Mouse (Mus musculus) forebrain, embryonic 12.5 days (tissue): ENCODE data around the gene Gm10272. TPM values are rescaled to one million over a fixed set of nuclear protein-coding genes. Genes with fewer than 3 reads are reported as not detected.
"Not testable (repeated sequence)": the region's sequence is repeated elsewhere in the genome, so short reads cannot be mapped to it uniquely, and the experiment has no call there.

ENCODE experiments used
- ATAC-seq: fragments of 200-750 bp; cut with Nextera tagmentation; 2 replicates; pipeline ENCODE4 v1.8.0; 2017; ENCODE audit warnings: moderate TSS enrichment; ENCODE audit not compliant: low FRiP score
- H3K27ac ChIP-seq: fragments of 300-500 bp; sonication (generic); 2 replicates; pipeline ENCODE4 v1.5.1; 2016; ENCODE audit warnings: mild to moderate bottlenecking
- H3K27me3 ChIP-seq: fragments of 300-500 bp; sonication (generic); 2 replicates; pipeline ENCODE4 v1.6.1; 2016; ENCODE audit warnings: mild to moderate bottlenecking
- H3K36me3 ChIP-seq: fragments of 300-500 bp; sonication (generic); replicated peaks from 2 replicates; pipeline ENCODE4 v1.6.1; 2016; ENCODE audit warnings: mild to moderate bottlenecking
- H3K4me1 ChIP-seq: fragments of 300-500 bp; sonication (generic); 2 replicates; pipeline ENCODE4 v1.6.1; 2016
- H3K4me2 ChIP-seq: fragments of 300-500 bp; sonication (generic); 2 replicates; pipeline ENCODE4 v1.6.1; 2016; ENCODE audit warnings: mild to moderate bottlenecking, moderate library complexity
- H3K4me3 ChIP-seq: fragments of 300-500 bp; sonication (generic); replicated peaks from 2 replicates; pipeline ENCODE4 v1.5.1; 2016; ENCODE audit warnings: mild to moderate bottlenecking
- H3K9ac ChIP-seq: fragments of 300-500 bp; sonication (generic); 2 replicates; pipeline ENCODE4 v1.6.1; 2016; ENCODE audit warnings: mild to moderate bottlenecking
- H3K9me3 ChIP-seq: fragments of 300-500 bp; sonication (generic); 2 replicates; pipeline ENCODE4 v1.6.1; 2016
- whole genome bisulfite sequencing: fragments of 180-500 bp; shearing (Covaris S2); methylation state at CpG from one replicate; pipeline ENCODE4 v1.1.7; 2016; 5-methylcytosine and 5-hydroxymethylcytosine counted together
- polyA plus RNA-seq: library from polyadenylated mRNA; unstranded; fragments of >200 nt; fragmentation: Nextera tagmentation; extraction: Ambion mirVana; gene quantifications from 2 replicates; pipeline ENCODE4 v1.2.1, GENCODE M21; 2016

Gene Gm10272
- polyA plus RNA-seq, 1 experiment from 2014 or later = not detected

DNA sequence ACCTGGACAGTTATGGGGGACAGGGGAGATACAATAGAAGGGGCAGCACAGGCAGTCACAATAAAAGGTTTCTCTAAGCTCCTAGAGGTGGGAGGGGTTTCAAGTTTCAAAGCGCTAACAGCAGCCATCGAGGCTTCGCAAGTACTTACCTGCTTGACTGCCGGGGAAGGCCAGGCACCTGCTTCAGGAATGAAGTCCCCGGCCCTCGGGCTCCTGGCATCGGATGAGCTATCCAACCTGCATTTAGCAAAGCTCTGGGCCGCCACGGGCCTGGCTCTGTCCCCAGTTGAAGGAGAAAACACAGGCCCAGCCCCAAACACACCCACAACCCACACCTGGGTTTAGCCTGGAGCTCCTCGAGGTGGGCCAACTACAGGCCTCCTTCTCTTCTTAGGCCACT, 19.4 kb upstream of the Gm10272 start:
- H3K27me3 ChIP-seq = peaks cover 45% of the 10 kb centered on the region
- H3K4me2 ChIP-seq = no peak overlapping the region
- peaks cover 31% of the 10 kb centered on the region for H3K4me1 ChIP-seq
- H3K9me3 ChIP-seq = no peaks in the 10 kb centered on the region
- ATAC-seq = no peak
- no peaks in the 10 kb centered on the region for H3K36me3 ChIP-seq
- no peak overlapping the region for H3K9ac ChIP-seq
- no peak overlapping the region for H3K4me3 ChIP-seq
- no peak overlapping the region for H3K27ac ChIP-seq
- WGBS = 24% methylated on average over 10 of the region's 10 CpGs

DNA sequence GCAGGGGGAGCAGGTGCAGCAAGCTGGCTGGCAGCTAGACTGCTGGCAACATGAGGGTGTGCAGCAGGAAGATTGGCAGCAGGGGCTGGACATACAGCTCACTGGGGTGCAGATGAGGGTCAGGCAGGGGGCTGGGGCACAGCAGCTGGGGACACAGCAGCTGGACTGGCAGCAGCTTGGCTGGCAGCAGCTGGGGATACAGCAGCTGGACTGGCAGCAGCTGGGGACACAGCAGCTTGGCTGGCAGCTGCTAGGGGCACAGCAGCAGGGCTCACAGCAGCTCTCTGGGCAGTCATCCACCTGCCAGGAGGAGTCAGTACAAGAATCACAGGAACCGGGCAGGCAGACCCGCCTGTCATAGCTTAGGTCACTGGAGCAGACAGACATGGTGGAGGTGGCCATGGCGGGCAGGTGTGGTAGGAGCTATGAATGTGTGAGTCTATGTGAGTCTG, 16.0 kb upstream of the Gm10272 start, which contains the start of gene Gm19402:
Gene Gm19402 (minus strand): TSS at position 402 of the 452 bp plus-strand sequence.
- Histone ChIP-seq H3K27ac (peak within 1 kb of the TSS; percentile 36; the same call in 1 of the 2 replicates), H3K27me3 (peaks cover 25% of the 10 kb centered on the region), H3K4me1 (peaks cover 22% of the 10 kb centered on the region)
- not testable (repeated sequence) for H3K9ac ChIP-seq, H3K4me2 ChIP-seq, ATAC-seq, H3K9me3 ChIP-seq, H3K36me3 ChIP-seq, H3K4me3 ChIP-seq
- 62% methylated on average over 3 of the region's 3 CpGs for WGBS

DNA sequence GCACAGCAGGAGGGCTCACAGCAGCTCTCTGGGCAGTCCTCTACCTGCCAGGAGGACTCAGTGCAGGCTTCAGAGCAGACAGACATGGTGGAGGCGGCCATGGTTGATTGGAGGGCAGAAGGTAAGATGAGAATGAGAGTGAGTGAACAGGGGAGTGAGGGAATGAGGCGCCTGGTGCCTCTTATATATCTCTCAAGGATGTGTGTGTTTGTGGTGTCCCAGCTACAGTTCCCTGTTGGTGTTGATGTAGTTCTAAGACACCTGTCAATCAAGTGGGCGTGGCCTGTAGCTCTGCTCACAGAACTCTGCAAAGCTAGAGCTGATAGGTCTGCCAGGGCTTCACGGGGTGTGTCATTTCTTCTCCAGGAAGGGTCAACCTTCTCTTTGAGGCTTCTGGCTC, 9.3 kb upstream of the Gm10272 start, which contains the start of gene Gm9508:
Gene Gm9508 (minus strand): TSS at position 101 of the 400 bp plus-strand sequence.
- Histone ChIP-seq H3K9me3 (no peaks in the 10 kb centered on the region), H3K36me3 (no peaks in the 10 kb centered on the region), H3K4me1 (no peaks in the 10 kb centered on the region; the same call in 1 of the 2 replicates), H3K9ac (no peak within 1 kb of the TSS), H3K4me3 (no peak within 1 kb of the TSS), H3K27ac (no peak within 1 kb of the TSS), H3K4me2 (no peak within 1 kb of the TSS), H3K27me3 (no peaks in the 10 kb centered on the region)
- WGBS = 36% methylated on average over 4 of the region's 4 CpGs
- ATAC-seq = no peak

DNA sequence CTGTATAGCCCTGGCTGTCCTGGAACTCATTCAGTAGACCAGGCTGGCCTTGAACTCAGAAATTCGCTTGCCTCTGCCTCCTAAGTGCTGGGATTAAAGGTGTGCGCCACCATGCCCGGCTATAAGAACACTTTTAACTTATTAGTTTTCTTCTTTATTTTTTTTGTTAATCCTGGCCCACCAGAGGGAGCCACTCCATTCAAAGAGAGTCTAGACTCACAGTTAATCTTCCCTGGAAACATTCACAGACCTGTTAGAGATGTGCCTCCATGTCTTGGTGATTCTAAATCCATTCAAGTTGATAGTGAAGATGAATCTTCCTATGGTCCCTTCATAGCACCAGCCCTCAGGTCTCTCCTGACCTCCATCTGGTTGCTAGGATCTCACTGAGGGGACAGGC, 3.4 kb downstream of the Gm10272 start:
- Histone ChIP-seq H3K4me3 (no peak overlapping the region), H3K27ac (no peak overlapping the region), H3K9ac (no peak overlapping the region), H3K9me3 (peaks cover 19% of the 10 kb centered on the region; the same call in 1 of the 2 replicates), H3K27me3 (no peaks in the 10 kb centered on the region), H3K36me3 (no peaks in the 10 kb centered on the region), H3K4me1 (no peaks in the 10 kb centered on the region), H3K4me2 (no peak overlapping the region)
- WGBS = 75% methylated on average over 3 of the region's 3 CpGs
- ATAC-seq = no peak

DNA sequence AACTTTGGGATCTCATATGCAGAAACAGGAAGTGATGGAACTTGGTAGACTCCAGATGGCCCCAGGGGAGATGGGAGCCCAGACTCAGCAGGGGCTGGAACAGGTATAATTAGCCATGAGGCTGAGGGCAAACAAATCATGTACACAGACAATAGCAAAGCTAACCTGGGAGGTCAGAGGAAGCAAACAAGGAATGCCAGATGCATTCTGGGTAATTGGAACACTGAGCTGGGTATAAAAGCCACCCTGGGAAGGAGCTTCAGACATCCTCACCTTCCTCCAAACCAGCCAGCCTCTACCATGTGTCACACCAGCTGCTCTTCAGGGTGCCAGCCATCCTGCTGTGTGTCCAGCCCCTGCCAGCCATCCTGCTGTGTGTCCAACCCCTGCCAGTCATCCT, 4.7 kb downstream of the Gm10272 start, which contains the start of gene Gm10024:
Gene Gm10024 (plus strand): TSS at position 301 of the 400 bp plus-strand sequence.
- not testable (repeated sequence) for ATAC-seq, H3K4me2 ChIP-seq, H3K27ac ChIP-seq, H3K27me3 ChIP-seq, H3K36me3 ChIP-seq, H3K4me3 ChIP-seq, H3K4me1 ChIP-seq, H3K9ac ChIP-seq
- peaks cover 15% of the 10 kb centered on the region; the same call in 1 of the 2 replicates for H3K9me3 ChIP-seq

DNA sequence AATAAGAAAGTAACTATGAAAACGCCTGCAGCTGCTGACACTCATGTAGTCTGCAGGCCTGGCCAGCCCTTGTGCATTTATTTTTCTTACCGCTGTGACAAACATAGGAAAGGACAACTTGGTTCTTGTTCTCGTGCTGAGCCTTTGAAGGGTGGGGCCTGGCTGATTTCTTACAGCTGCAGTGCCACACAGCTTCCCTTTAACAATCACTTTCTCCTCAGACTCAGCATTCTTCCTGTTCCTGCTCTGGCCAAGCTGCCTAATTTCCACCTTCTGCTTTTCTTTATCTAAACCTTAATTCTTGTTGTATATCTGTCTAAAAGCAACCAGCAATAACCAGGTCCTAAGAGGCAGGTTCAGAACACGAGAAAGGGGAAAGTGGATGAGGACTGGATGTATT, 7.3 kb downstream of the Gm10272 start:
- 79% methylated on average over 4 of the region's 4 CpGs for WGBS
- no peaks in the 10 kb centered on the region for H3K27me3 ChIP-seq
- ATAC-seq = no peak
- 0 out of 2 replicates have a peak, but pooled peaks cover 9% of the 10 kb centered on the region for H3K9me3 ChIP-seq
- no peaks in the 10 kb centered on the region for H3K4me1 ChIP-seq
- H3K36me3 ChIP-seq = no peaks in the 10 kb centered on the region
- H3K9ac ChIP-seq = no peak overlapping the region
- no peak overlapping the region for H3K4me2 ChIP-seq
- H3K4me3 ChIP-seq = no peak overlapping the region
- no peak overlapping the region for H3K27ac ChIP-seq

DNA sequence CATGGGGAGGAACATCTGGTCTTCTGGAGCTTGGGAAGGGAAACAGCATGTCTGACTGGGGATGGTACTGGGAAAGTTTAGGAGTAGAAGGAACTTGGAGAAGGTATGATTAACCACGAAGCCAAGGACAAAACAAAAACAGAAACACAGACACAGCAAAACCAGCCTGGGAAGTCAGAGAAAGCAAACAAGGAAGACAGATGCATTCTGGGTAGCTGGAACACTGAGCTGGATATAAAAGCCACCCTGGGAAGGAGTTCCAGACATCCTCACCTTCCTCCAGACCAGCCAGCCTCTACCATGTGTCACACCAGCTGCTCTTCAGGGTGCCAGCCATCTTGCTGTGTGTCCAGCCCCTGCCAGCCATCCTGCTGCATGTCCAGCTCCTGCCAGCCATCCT, 9.1 kb downstream of the Gm10272 start, which contains the start of gene Gm10142:
Gene Gm10142 (plus strand): TSS at position 301 of the 400 bp plus-strand sequence.
- 0 out of 2 replicates have a peak, but pooled peaks cover 11% of the 10 kb centered on the region for H3K9me3 ChIP-seq
- H3K4me1 ChIP-seq = no peaks in the 10 kb centered on the region
- H3K36me3 ChIP-seq = no peaks in the 10 kb centered on the region
- no peak for ATAC-seq
- no peak within 1 kb of the TSS for H3K27ac ChIP-seq
- H3K4me2 ChIP-seq = no peak within 1 kb of the TSS
- H3K4me3 ChIP-seq = no peak within 1 kb of the TSS
- H3K27me3 ChIP-seq = no peaks in the 10 kb centered on the region
- H3K9ac ChIP-seq = no peak within 1 kb of the TSS
- WGBS = 96% methylated on average over 1 of the region's 1 CpGs

DNA sequence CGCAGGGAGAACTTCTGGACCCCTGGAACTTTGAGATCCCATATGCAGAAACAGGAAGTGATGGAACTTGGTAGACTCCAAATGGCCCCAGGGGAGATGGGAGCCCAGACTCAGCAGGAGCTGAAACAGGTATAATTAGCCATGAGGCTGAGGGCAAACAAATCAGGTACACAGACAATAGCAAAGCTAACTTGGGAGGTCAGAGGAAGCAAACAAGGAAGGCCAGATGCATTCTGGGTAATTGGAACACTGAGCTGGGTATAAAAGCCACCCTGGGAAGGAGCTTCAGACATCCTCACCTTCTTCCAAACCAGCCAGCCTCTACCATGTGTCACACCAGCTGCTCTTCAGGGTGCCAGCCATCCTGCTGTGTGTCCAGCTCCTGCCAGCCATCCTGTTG, 13.9 kb downstream of the Gm10272 start, which contains the start of gene Krtap12-1:
Gene Krtap12-1 (plus strand): TSS at position 301 of the 400 bp plus-strand sequence.
- not testable (repeated sequence) for H3K9me3 ChIP-seq, H3K4me1 ChIP-seq, H3K36me3 ChIP-seq, ATAC-seq, H3K27me3 ChIP-seq, H3K4me3 ChIP-seq, H3K4me2 ChIP-seq, H3K9ac ChIP-seq, H3K27ac ChIP-seq
- 88% methylated on average over 1 of the region's 1 CpGs for WGBS

DNA sequence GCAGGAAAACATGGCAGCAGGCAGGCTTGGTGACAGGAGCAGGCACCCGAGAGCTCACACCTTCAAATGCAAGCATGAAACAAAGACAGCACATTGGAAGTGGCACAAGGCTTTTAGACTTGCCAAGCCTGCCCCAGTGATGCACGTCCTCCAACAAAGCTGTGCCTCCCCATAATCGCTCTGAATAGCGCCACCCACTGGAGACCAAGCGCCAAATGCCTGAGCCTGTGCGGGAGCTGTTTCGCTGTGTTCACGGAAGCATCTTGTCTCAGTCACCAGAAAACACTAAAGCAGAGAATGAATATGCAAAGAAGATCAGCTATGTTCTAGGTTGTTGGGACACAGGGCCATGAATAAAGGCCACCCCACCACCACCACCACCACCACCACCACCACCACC, 18.4 kb downstream of the Gm10272 start:
- no peaks in the 10 kb centered on the region for H3K27me3 ChIP-seq
- no peak overlapping the region for H3K9ac ChIP-seq
- H3K27ac ChIP-seq = no peak overlapping the region
- H3K4me1 ChIP-seq = no peaks in the 10 kb centered on the region
- 0 out of 2 replicates have a peak, but pooled peaks cover 4% of the 10 kb centered on the region for H3K9me3 ChIP-seq
- ATAC-seq = no peak
- no peak overlapping the region for H3K4me3 ChIP-seq
- WGBS = 76% methylated on average over 8 of the region's 8 CpGs
- no peaks in the 10 kb centered on the region for H3K36me3 ChIP-seq
- H3K4me2 ChIP-seq = no peak overlapping the region

DNA sequence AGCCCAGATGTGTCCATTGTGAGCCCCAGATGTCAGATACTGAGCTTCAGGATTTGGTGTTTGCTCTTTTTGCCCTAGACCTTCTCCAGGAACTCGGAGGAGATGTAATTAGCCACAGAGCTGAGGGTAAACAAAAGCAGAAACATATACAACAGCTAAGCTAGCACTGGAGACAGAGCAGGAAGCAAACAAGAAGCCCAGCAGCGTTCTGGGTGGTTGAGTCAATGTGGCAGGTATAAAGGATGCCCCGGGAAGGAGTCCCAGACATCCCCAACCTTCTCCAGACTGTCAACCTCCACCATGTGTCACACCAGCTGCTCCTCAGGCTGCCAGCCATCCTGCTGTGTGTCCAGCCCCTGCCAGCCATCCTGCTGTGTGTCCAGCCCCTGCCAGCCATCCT, 19.8 kb downstream of the Gm10272 start, which contains the start of gene Gm10100:
Gene Gm10100 (plus strand): TSS at position 301 of the 400 bp plus-strand sequence.
- H3K27ac ChIP-seq = no peak within 1 kb of the TSS
- no peak within 1 kb of the TSS for H3K4me3 ChIP-seq
- H3K9ac ChIP-seq = no peak within 1 kb of the TSS
- ATAC-seq = no peak
- no peaks in the 10 kb centered on the region for H3K9me3 ChIP-seq
- no peaks in the 10 kb centered on the region for H3K4me1 ChIP-seq
- H3K27me3 ChIP-seq = no peaks in the 10 kb centered on the region
- H3K36me3 ChIP-seq = no peaks in the 10 kb centered on the region
- 32% methylated on average over 3 of the region's 3 CpGs for WGBS
- no peak within 1 kb of the TSS for H3K4me2 ChIP-seq

DNA sequence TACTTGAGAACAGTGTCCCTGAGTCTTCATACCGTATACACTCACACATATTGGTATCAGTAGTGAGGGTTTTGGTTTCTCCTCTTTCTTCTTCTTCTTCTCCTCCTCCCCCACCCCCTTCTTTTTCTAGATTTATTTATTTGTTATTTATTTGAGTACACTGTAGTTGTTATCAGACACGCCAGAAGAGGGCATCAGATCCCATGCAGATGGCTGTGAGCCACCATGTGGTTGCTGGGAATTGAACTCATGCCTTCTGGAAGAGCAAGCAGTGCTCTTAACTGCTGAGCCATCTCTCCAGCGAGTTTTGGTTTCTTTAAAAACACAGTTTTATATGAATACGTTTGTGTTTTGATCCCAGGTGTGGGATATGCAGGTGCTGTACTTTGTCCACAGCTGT, 21.9 kb downstream of the Gm10272 start:
- no peaks in the 10 kb centered on the region for H3K27me3 ChIP-seq
- no peak overlapping the region for H3K9ac ChIP-seq
- no peak overlapping the region for H3K4me3 ChIP-seq
- no peak for ATAC-seq
- H3K4me2 ChIP-seq = no peak overlapping the region
- no peaks in the 10 kb centered on the region for H3K4me1 ChIP-seq
- no peaks in the 10 kb centered on the region for H3K9me3 ChIP-seq
- H3K36me3 ChIP-seq = no peaks in the 10 kb centered on the region
- no peak overlapping the region for H3K27ac ChIP-seq
- 63% methylated on average over 4 of the region's 4 CpGs for WGBS

DNA sequence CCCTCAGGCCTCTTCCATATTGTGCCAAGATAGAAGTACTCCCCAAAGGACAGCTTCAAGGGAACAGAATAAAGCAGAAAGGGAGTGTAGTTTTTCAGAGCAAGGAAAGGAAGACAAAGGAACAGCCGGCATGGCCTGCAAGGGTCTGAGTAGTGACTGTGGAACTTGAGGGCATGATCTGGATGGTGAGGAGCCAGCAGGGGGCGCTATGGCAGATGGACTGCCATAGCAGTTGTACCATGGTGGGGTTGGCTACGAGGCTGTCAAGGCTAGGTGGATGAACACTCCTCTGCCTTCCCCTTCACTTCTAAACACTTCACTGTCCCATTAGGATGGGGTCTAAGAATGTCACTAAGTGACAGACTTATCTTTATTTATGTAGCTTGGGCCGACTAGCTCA, 22.8 kb downstream of the Gm10272 start:
- no peaks in the 10 kb centered on the region for H3K27me3 ChIP-seq
- H3K4me2 ChIP-seq = no peak overlapping the region
- no peaks in the 10 kb centered on the region for H3K36me3 ChIP-seq
- no peak overlapping the region for H3K9ac ChIP-seq
- H3K9me3 ChIP-seq = no peaks in the 10 kb centered on the region
- ATAC-seq = no peak
- no peaks in the 10 kb centered on the region for H3K4me1 ChIP-seq
- WGBS = 59% methylated on average over 4 of the region's 4 CpGs
- H3K27ac ChIP-seq = no peak overlapping the region
- no peak overlapping the region for H3K4me3 ChIP-seq

DNA sequence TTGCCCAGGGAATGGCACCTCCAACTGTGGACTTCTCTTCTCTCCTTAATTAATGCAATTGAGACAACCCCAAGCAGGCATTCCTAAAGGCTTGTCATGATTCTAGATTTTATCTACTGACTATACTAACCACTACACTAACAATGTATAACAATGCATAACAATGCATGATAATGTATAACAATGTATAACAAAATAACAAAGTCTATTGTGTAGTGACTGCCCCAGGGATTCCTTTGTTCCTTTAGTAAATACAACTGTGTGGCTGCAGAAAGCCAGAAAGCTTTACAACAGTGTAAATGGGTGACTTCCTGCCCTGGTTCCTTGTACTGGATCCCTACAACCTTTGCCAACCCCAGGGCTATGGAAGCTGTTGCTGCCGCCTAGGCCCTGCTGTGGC, 29.5 kb downstream of the Gm10272 start:
- no peak for ATAC-seq
- H3K4me1 ChIP-seq = peaks cover 12% of the 10 kb centered on the region
- H3K4me3 ChIP-seq = no peak overlapping the region
- H3K9ac ChIP-seq = no peak overlapping the region
- no peak overlapping the region for H3K4me2 ChIP-seq
- no peaks in the 10 kb centered on the region for H3K9me3 ChIP-seq
- H3K27me3 ChIP-seq = no peaks in the 10 kb centered on the region
- H3K36me3 ChIP-seq = no peaks in the 10 kb centered on the region
- 82% methylated on average over 1 of the region's 1 CpGs for WGBS
- no peak overlapping the region for H3K27ac ChIP-seq
